Mouse (Mus musculus): ENCODE data around the gene Slco2a1.

The Slco2a1 gene

GRCm38 (mm10) chr9:102982376-102982775, 6.1 kb upstream of the Slco2a1 start:
- in situ Hi-C loops (cut with MboI, MseI): no loop called here

- in situ Hi-C loops (cut with MboI, MseI): no loop called here
Observed at GRCm38 (mm10) chr9:102985111-102985510, 3.4 kb upstream of the Slco2a1 start.

- in situ Hi-C loops (cut with MboI, MseI): no loop called here
Observed at GRCm38 (mm10) chr9:102985939-102986338, 2.6 kb upstream of the Slco2a1 start.

- in situ Hi-C loops (cut with MboI, MseI): no loop called here
Observed at GRCm38 (mm10) chr9:102990306-102991133, 2.0 kb downstream of the Slco2a1 start.

GRCm38 (mm10) chr9:102991134-102991406, 2.6 kb downstream of the Slco2a1 start:
- in situ Hi-C loops (cut with MboI, MseI): no loop called here

GRCm38 (mm10) chr9:102992877-102993276, 4.4 kb downstream of the Slco2a1 start:
- in situ Hi-C loops (cut with MboI, MseI): no loop called here

- in situ Hi-C loops (cut with MboI, MseI): no loop called here
Observed at GRCm38 (mm10) chr9:102993764-102994163, 5.3 kb downstream of the Slco2a1 start.

- in situ Hi-C loops (cut with MboI, MseI): no loop called here
Observed at GRCm38 (mm10) chr9:102995800-102996635, 7.5 kb downstream of the Slco2a1 start.

GRCm38 (mm10) chr9:103000384-103000783, 11.9 kb downstream of the Slco2a1 start:
- in situ Hi-C loops (cut with MboI, MseI): no loop called here

GRCm38 (mm10) chr9:103004343-103004742, 15.8 kb downstream of the Slco2a1 start:
- in situ Hi-C loops (cut with MboI, MseI): no loop called here

GRCm38 (mm10) chr9:103007699-103008078, 19.2 kb downstream of the Slco2a1 start:
- in situ Hi-C loops (cut with MboI, MseI): no loop called here

- in situ Hi-C loops (cut with MboI, MseI): no loop called here
Observed at GRCm38 (mm10) chr9:103008079-103008855, 19.8 kb downstream of the Slco2a1 start.

GRCm38 (mm10) chr9:103010161-103010560, 21.6 kb downstream of the Slco2a1 start:
- in situ Hi-C loops (cut with MboI, MseI): no loop called here

- in situ Hi-C loops (cut with MboI, MseI): no loop called here
Observed at GRCm38 (mm10) chr9:103013366-103013765, 24.9 kb downstream of the Slco2a1 start.

- in situ Hi-C loops (cut with MboI, MseI): no loop called here
Observed at GRCm38 (mm10) chr9:103014686-103015085, 26.2 kb downstream of the Slco2a1 start.

GRCm38 (mm10) chr9:103024116-103024515, 35.6 kb downstream of the Slco2a1 start:
- in situ Hi-C loops (cut with MboI, MseI): no loop called here

- in situ Hi-C loops (cut with MboI, MseI): no loop called here
Observed at GRCm38 (mm10) chr9:103027150-103027889, 38.8 kb downstream of the Slco2a1 start.

- in situ Hi-C loops (cut with MboI, MseI): no loop called here
Observed at GRCm38 (mm10) chr9:103029012-103029411, 40.5 kb downstream of the Slco2a1 start.

- in situ Hi-C loops (cut with MboI, MseI): loop anchor here in 1 of 2 experiments (10.0 kb wide), 1 partner anchor 925 kb away; no protein-coding TSS in a partner anchor
Observed at GRCm38 (mm10) chr9:103030041-103030440, 41.5 kb downstream of the Slco2a1 start.

- in situ Hi-C loops (cut with MboI, MseI): loop anchor here in 1 of 2 experiments (10.0 kb wide), 1 partner anchor 924 kb away; no protein-coding TSS in a partner anchor
Observed at GRCm38 (mm10) chr9:103031211-103031610, 42.7 kb downstream of the Slco2a1 start.

GRCm38 (mm10) chr9:103032193-103032592, 43.7 kb downstream of the Slco2a1 start:
- in situ Hi-C loops (cut with MboI, MseI): loop anchor here in 1 of 2 experiments (10.0 kb wide), 1 partner anchor 923 kb away; no protein-coding TSS in a partner anchor

All from T-helper 17 cell (primary cell).